Mouse (Mus musculus) left cerebral cortex, postnatal 14 days (tissue): ENCODE data around the gene Zfp866. TPM values are rescaled to one million over a fixed set of nuclear protein-coding genes. Genes with fewer than 3 reads are reported as not detected.

Source experiments
- DNase-seq, 2 experiments: peaks; one replicate each; pipeline ENCODE4 v3.0.0; 2021 to 2022; ENCODE audit warnings: low spot score in 2 of 2, mixed read lengths in 1 of 2
- intact Hi-C: fragments of 180-260 bp; cut with DNase I; formaldehyde crosslinking; loops from one replicate; pipeline ENCODE4 v1.15.1; 2025
- total RNA-seq, 2 experiments: library from RNA; stranded (reverse); gene quantifications; 2 replicates each; pipeline ENCODE4 v1.2.3; 2021

The Zfp866 gene
- total RNA-seq, 2 experiments from 2014 or later: 27.9 to 28.9 TPM

DNA sequence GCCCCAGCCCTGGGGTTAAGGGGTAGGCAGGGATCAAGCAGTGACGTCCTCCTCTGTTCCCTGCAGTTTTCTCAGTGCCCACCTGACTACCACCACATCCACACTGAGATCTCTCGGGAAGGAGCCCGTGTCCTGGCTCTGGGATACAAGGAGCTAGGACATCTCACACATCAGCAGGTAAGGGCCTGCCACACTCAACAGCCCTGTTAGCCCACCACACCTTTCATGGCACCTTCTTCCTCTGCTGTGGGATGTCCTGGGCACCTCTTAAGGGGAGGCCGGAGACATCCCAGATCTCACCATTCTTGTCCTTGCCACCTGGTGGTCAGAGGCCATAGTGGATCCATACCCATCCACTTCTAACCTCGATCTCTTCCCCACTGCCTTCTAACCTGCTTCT, 9.0 kb upstream of the Zfp866 start:
- intact Hi-C loops: no loop called here
- DNase-seq: no peak

DNA sequence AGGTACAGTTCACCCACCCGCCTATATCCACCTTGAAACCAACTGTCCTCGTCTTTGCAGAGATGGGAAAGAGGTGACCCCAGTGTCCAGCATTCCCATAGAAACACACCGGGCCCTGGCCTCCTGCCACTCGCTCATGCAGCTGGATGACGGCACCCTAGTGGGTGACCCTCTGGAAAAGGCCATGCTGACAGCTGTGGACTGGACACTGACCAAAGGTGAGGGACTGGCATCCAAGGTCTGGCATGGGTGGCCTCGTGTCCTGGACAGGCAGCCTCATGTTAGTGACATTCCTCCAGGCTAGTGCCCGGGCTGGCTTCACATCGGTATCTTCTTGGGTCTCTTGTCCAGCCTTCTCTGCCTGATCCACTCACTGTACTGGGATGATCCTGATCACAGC, 8.3 kb upstream of the Zfp866 start:
- no peak for DNase-seq
- intact Hi-C loops: no loop called here

DNA sequence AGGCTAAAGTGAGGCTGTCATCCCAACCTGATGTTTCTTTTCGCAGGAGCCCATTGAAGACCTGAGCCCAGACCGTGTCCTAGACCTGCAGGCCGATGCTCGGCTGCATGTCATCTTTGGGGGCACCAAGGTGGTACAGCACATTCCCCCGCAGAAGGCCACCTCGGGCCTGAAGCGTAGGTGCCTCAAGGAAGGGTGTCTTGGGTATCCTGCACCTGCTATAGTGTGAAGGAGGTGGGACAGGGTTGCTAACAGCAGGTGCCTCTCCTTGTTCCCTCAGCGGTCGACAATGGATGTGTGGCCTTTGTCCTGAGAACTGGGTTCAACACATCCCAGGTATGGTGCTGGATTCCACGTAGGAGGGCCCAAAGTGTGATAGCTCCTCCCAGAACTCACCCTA, 6.7 kb upstream of the Zfp866 start:
- intact Hi-C loops: no loop called here
- no peak for DNase-seq

DNA sequence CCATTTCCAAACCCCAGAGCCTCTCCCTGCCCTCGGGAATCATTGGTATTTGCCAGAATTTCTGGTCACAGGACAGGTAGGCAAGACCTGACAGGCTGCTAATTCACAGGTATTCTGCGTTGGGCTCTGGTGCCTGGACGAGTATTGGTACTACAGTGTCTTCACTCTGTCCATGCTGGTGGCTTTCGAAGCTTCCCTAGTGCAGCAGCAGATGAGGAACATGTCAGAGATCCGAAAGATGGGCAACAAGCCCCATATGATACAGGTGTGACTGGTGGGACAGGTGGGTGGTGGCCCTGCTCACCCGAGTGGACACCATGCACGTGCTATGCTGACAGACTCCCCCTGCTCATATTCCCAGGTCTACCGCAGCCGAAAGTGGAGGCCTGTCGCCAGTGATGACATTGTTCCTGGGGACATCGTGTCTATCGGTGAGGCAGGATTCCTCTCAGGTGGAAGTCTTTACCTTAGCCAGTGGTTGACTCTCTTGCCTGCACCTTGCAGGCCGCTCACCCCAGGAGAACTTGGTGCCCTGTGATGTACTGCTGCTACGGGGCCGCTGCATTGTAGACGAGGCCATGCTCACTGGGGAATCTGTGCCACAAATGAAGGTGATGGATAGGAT, 5.9 kb upstream of the Zfp866 start:
- DNase-seq: no peak
- intact Hi-C loops: no loop called here

DNA sequence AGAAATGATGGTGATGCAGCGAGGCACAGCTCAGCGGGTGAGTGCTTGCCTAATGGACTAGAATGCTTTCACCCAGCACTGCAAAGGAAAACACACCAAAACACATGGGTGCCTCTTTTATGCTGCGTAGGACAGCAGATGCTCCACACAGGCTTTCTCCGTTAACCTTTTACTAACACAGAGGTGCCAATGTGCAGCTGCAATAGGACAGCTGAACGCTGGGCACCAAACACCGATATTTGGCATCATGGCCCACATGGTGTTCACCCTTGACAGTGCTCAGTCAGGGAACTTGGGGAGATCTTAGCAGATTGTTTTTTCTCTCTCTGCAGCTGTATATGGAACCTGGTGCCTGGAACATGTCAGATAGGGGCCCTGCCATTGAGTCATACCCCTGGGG, 3.9 kb upstream of the Zfp866 start:
- intact Hi-C loops: no loop called here
- no peak for DNase-seq

DNA sequence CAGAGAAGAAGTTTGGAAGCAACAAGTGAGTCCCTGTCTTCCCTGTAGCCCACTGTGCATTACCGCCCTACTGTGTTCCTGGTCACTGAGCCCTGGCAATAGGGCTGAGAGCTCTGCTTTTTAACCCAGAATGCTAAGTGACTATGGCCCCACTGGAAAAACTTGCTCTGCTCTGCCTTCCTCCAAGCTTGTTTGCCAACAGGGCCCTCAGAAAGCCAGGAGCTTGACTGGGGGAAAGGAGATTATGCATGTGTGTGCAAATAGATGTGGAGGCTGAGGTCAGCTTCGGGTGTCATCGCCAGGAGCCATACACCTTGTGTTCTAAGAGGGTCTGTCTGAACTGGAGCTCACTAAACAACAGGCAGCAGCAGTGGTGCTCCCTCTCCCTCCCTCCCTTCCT, 3.1 kb upstream of the Zfp866 start:
- intact Hi-C loops: no loop called here
- no peak for DNase-seq

DNA sequence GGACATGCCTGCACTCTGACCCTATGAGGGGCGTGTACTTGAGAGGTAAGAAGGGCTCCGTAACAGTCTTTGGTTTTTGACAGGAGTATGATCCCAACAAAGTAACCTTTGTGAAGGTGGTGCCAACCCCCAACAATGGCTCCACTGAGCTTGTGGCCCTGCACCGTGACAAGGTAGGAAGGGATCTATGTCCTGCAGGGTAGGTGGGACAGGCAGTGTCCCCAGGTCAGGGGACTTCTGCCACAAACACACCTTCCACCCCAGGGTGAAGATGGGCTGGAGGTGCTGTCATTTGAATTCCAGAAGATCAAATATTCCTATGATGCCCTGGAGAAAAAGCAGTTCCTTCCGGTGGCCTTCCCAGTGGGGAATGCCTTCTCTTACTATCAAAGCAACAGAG, 2.7 kb upstream of the Zfp866 start:
- intact Hi-C loops: no loop called here

DNA sequence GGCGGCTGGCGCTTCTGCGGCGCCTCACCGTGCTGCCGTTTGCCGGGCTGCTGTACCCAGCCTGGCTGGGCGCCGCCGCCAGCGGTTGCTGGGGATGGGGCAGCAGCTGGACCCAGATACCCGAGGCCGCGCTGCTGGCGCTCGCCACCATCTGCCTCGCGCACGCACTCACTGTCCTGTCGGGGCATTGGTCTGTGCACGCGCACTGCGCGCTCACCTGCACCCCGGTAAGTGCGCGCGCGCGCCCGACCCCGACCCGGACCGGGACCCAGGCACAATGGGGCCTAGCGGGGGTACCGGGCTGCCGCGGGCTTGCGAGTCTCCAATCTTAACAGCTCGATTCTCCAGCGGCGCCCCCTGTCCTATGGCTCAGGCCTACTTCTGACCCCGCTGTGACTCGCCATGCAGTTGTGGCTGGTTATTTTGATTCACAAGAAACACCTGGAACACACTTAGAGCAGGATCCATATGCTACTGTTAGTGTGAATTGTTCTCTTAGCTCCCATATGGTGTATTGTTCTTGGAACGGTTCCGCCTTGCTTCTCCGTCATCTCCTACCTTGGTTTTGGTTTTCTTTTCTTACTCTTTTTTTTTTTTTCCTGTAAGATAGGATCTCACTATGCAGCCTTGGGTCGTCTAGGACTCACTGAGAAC, 564 bp upstream of the Zfp866 start:
- intact Hi-C loops: no loop called here
- DNase-seq: peak in 1 of 2 experiments; percentile 26

More for the DNA sequence above, 2.7 kb upstream of the Zfp866 start:
- no peak for DNase-seq

DNA sequence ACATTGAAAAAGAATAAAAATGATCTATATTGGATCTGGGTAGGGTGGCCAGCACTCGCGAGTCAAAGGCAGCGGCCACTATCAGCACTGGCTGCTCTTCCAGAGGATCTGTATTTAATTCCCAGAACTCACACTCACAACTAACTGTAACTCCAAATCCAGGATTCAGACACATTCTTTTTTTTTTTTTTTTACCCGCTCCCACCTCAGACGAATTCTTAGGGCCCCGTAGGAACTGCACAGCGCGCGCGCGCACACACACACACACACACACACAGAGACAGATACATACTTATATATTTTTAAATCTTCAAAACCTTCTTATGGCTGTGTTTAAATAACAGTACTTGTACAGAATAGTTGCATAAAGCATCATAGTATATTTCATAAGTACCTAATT, 614 bp downstream of the Zfp866 start:
- peak in 1 of 2 experiments; percentile 2 for DNase-seq
- intact Hi-C loops: no loop called here

DNA sequence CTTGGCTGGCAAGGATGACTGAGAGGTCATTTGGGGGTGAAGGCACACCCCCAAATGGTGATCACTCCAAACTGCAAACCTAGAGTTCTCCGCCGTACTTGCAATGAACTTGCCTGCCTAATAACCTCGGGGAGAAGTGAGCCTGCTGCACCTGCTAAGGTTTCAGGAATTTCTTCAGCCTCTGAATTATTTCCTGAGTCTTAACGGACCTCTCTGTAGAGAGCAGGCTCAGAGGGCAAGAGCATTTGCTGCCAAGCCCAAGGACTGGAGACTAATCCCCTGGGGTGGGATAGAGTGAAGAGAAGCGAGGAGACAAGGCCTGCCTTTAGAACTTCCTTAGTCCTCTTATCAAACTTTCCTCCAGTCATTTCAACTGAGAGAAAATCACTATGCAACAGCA, 1.2 kb downstream of the Zfp866 start:
- DNase-seq: peak in 1 of 2 experiments; percentile 1
- intact Hi-C loops: no loop called here

DNA sequence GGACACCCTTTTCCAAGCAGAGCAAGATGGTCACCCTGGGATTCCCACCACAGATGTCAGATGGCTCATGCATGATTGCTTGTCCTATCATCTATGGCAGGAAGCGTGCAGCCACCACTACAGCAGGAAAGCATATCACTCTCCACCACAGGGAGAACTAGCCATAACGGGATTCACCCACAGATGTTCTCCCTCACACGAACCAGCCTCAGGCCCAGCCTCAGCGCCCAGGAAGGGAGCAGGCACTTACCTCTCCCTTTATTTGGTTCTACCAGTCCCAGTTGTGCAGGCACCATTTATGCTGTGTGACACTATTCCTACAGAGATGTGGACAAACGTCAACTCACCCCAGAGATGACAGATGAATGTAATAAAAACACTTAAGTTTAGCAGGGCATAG, 1.9 kb downstream of the Zfp866 start:
- intact Hi-C loops: no loop called here
- DNase-seq: peak in 1 of 2 experiments; percentile 1

DNA sequence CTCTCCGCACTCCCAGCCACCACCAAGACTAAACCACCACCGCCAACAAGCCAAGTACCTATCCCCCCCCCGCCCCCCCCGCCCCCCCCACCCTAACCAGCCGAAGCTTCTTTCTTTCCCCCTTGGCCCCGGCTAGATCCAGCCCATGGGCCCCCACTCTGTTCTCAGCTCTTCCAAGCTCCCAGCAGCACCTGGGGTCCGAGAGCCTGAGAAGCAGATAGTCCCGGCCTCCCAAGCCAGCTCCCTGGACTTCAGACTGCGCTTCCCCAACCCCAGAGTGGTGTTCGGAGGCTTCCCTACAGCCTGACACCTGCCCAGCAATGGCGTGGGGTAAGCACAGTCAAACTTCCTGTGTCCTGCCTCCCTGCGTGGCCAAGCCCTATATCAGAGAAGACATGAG, 13.9 kb downstream of the Zfp866 start:
- no peak for DNase-seq
- intact Hi-C loops: no loop called here

DNA sequence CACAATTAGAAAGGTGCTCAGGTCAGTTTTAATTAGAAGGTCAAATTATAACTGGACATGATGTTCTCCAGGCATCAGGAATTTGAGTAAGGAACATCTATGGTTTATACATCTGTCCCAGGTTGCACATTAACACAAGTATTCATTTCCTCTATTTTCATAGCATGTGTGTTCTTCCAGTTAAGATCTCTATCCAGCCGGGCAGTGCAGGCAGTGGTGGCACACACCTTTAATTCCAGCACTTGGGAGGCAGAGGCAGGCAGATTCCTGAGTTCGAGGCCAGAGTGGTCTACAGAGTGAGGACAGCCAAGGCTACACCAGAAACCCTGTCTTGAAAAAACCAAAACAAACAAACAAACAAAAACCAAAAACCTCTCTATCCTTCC, 15.8 kb downstream of the Zfp866 start:
- intact Hi-C loops: no loop called here

DNA sequence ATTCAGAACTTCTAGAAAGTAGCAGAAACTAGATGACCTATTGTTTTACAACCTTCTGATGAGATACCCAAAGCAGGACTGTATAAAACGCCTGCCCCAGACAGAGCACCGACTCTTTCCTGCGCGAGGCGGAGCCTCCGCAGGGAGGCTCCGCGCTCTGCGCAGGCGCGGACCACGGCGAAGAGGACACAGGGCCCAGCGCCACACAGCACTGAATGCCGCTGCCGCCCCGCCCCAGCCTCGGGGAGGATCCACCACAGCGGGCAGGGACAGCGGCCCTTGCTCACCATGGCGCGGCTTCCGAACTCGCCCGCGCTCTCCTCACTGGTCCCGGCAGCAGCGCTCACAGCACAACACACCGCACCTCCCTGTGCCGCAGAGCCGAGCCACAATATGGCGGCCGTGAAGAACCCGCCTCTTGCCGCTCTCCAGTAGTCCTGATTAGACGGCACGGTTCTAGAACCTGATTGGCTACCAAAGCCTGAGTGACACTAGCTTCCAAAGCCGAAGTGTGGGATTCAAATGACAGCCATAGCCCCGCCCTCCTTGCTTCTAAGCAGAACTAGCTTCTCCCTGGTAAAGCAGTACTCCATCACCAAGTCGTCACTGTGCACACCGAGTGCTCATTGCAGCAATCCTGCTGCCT, 16.4 kb downstream of the Zfp866 start, which contains the start of gene Gm20422:
Gm20422 (minus strand) TSS at position 384 of the 646 bp plus-strand sequence.
- DNase-seq: peak; percentile 89 to 96
- intact Hi-C loops: no loop called here

More for the DNA sequence above, 15.8 kb downstream of the Zfp866 start:
- DNase-seq: no peak

DNA sequence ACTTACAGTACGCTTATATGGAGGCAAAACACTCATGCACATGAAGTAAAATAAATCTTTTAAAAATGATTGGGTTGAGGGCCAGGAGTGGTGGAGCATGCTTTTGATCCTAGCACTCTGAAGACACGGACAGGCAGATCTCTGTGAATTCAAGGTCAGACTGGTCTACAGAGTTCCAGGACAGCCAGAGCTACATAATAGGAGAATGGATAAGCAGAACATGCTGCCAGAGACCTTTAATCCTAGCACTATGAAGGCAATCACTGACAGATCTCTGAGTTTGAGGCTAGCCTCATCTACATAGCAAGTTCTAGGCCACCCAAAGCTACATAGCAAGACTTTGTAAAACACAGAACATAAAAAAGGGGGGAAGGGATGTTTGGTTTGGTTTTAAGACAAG, 18.9 kb downstream of the Zfp866 start:
- DNase-seq: no peak
- intact Hi-C loops: no loop called here

DNA sequence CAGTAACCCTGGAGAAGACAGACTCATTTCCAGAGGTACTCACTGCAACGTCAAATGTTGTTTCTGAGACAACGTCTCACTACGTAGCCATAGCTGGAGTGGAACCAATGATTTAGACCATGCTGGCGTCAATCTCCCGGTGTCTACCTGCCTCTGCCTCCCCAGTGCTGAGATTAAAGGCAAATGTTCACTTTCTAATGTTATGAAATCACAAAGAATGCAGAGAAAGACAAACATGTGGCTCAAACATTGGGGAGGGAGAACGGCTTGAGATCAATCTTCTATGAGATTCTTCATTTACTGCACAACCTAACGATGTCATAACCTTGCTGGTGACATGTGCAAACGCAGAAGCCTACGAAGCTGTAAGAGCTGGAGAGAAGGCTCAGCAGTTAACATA, 19.8 kb downstream of the Zfp866 start:
- intact Hi-C loops: no loop called here

DNA sequence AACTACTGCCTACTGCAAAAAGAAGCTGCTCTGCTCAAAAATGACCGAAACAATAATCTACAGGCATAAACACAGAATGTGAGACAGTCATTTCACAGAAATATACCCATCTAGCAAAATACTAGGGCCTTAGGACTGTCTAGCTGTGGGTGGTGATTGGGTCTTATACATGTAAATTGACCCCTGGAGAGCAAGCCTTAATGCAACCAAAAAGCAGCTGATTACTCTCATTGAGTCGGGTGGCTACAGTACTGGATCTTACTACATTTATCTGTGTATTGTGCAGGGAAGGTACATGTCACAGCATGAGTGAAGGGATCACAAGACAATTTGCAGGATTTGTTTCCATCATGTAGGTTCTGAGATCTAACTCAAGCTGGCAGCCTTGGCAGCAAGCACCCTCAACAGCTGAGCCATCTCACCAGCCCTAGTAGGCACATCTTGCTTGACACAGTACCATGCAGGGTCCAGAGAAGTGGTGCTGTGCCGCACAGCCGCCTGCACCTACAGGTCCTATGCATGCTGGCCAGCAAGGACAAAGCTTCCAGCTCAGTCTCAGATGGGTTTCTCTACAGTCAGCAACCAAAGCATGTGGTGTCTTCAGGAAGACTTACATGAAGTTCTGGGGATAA, 29.0 kb downstream of the Zfp866 start:
- DNase-seq: no peak
- intact Hi-C loops: no loop called here

More for the DNA sequence above, 19.8 kb downstream of the Zfp866 start:
- DNase-seq: no peak

DNA sequence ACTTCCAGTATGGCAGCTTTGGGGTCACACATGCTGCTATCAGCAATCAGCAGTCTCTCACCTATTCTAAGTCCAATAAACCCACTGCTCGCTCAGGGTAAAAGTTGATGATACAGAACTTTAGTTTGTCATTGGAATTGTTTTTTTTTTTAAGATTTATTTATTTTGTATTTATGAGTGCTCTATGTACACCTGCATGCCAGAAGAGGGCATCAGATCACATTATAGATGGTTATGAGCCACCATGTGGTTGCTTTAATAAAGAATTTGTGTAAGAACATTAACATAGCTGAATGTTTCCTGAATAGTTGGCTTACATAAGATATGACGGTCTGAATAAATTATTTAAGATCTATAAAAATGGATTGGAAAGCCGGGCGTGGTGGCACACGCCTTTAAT, 32.7 kb downstream of the Zfp866 start:
- DNase-seq: no peak
- intact Hi-C loops: no loop called here

DNA sequence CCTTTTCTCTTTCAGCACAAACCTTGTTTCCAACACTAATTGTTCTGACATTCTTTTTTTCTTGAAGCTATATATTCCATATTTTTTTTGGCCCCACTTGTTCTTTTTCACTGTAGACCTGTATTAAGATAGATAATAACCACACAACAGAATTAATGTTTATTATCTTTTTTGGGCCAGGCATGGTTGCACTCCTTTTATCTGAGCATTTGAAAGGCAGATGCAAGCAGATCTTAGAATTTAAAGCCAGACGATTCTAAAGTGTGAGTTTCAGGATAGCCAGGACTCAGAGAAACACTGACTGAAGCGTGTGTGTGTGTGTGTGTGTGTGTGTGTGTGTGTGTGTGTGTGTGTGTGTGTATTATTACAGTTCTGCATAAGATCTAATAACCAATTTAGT, 38.5 kb downstream of the Zfp866 start:
- no peak for DNase-seq
- intact Hi-C loops: no loop called here
